Mouse (Mus musculus) lung, postnatal 10 days (tissue): ENCODE measurements around the gene Gm28047.
A peak's percentile ranks its signal among the peaks of the same experiment; 100 is the strongest.
"Not testable (repeated sequence)": the region's sequence is repeated elsewhere in the genome, so short reads cannot be mapped to it uniquely, and the experiment has no call there.

ENCODE experiments used
- DNase-seq: peaks from one replicate; pipeline ENCODE4 v3.0.0; 2021

The Gm28047 gene

GRCm38 (mm10) chr15:102624970-102625686 is at the start of gene Gm28047, which contains the start of gene Atf7:
Gm28047 (minus strand) TSS chr15:102625067.
Atf7 (minus strand) TSS chr15:102625464.
- DNase-seq = peak; percentile 100

- peak; percentile 73 for DNase-seq
These were observed 48.7 kb upstream of the Gm28047 start for GRCm38 (mm10) chr15:102673548-102673947.

GRCm38 (mm10) chr15:102672215-102673071 is 47.6 kb upstream of the Gm28047 start, which contains the start of gene Atp5g2:
Atp5g2 (minus strand) TSS chr15:102672352.
- peak; percentile 58 for DNase-seq

GRCm38 (mm10) chr15:102671721-102672214 is 46.9 kb upstream of the Gm28047 start:
- peak; percentile 95 for DNase-seq

- peak; percentile 98 for DNase-seq
These were observed 46.1 kb upstream of the Gm28047 start for GRCm38 (mm10) chr15:102670767-102671575.

GRCm38 (mm10) chr15:102670281-102670680 is 45.4 kb upstream of the Gm28047 start:
- DNase-seq = no peak

- DNase-seq = no peak
These were observed 44.7 kb upstream of the Gm28047 start for GRCm38 (mm10) chr15:102669571-102669970.

- peak; percentile 78 for DNase-seq
These were observed 40.6 kb upstream of the Gm28047 start for GRCm38 (mm10) chr15:102665494-102665893.

- DNase-seq = no peak
These were observed 39.0 kb upstream of the Gm28047 start for GRCm38 (mm10) chr15:102663825-102664224.

GRCm38 (mm10) chr15:102662601-102663000 is 37.7 kb upstream of the Gm28047 start:
- DNase-seq = peak; percentile 25

GRCm38 (mm10) chr15:102657926-102658381 is 33.1 kb upstream of the Gm28047 start:
- DNase-seq = peak; percentile 56

- peak; percentile 76 for DNase-seq
These were observed 31.8 kb upstream of the Gm28047 start for GRCm38 (mm10) chr15:102656658-102657057.

- not testable (repeated sequence) for DNase-seq
These were observed 27.2 kb upstream of the Gm28047 start for GRCm38 (mm10) chr15:102651928-102652660.

GRCm38 (mm10) chr15:102651107-102651506 is 26.2 kb upstream of the Gm28047 start:
- no peak for DNase-seq

GRCm38 (mm10) chr15:102635817-102636216 is 10.9 kb upstream of the Gm28047 start:
- no peak for DNase-seq

- DNase-seq = no peak
These were observed 9.8 kb upstream of the Gm28047 start for GRCm38 (mm10) chr15:102634684-102635083.

- no peak for DNase-seq
These were observed 804 bp upstream of the Gm28047 start for GRCm38 (mm10) chr15:102625687-102626055.

- peak; percentile 52 for DNase-seq
These were observed 437 bp downstream of the Gm28047 start for GRCm38 (mm10) chr15:102624291-102624969.

- no peak for DNase-seq
These were observed 1.7 kb downstream of the Gm28047 start for GRCm38 (mm10) chr15:102623121-102623520.

GRCm38 (mm10) chr15:102622536-102622935 is 2.3 kb downstream of the Gm28047 start:
- DNase-seq = no peak

GRCm38 (mm10) chr15:102620765-102621164 is 4.1 kb downstream of the Gm28047 start:
- DNase-seq = no peak
